Mouse (Mus musculus) liver, embryonic 14.5 days (tissue): ENCODE data around the gene 4930544D05Rik. TPM values are rescaled to one million over a fixed set of nuclear protein-coding genes. Genes with fewer than 3 reads are reported as not detected.

Source experiments
- ATAC-seq: fragments of 200-750 bp; cut with Nextera tagmentation; 2 replicates; pipeline ENCODE4 v1.8.0; 2017; ENCODE audit warnings: moderate number of reproducible peaks, mild to moderate bottlenecking, moderate library complexity; ENCODE audit not compliant: insufficient read depth
- DNase-seq, 3 experiments: peaks; one replicate each; pipeline ENCODE4 v3.0.0-alpha.2; 2012 to 2013; ENCODE audit warnings: low read depth in 3 of 3, low spot score in 3 of 3
- H3K27ac ChIP-seq: fragments of 300-500 bp; sonication (generic); 2 replicates; pipeline ENCODE4 v1.5.1; 2014; ENCODE audit warnings: moderate library complexity, mild to moderate bottlenecking, control low read depth, inconsistent platforms
- H3K27me3 ChIP-seq: fragments of 300-500 bp; sonication (generic); 2 replicates; pipeline ENCODE4 v1.6.1; 2014; ENCODE audit warnings: mild to moderate bottlenecking, low read length, moderate library complexity; ENCODE audit not compliant: control insufficient read depth, insufficient read depth
- H3K36me3 ChIP-seq: fragments of 300-500 bp; sonication (generic); replicated peaks from 2 replicates; pipeline ENCODE4 v1.6.1; 2014; ENCODE audit warnings: low read depth; ENCODE audit not compliant: control insufficient read depth, insufficient read depth
- H3K4me1 ChIP-seq, 2 experiments: fragments of 200-500 bp in 1 of 2; fragments of 300-500 bp in 1 of 2; sonication (generic) in 1 of 2; replicated peaks; 2 replicates each; pipeline ENCODE4 v1.6.1; 2012 to 2014; ENCODE audit warnings: antibody characterized with exemption in 1 of 2, inconsistent platforms in 1 of 2, low read length in 1 of 2; ENCODE audit not compliant: control insufficient read depth in 2 of 2, insufficient read depth in 2 of 2
- H3K4me2 ChIP-seq: fragments of 300-500 bp; sonication (generic); 2 replicates; pipeline ENCODE4 v1.6.1; 2014; ENCODE audit warnings: low read depth, mild to moderate bottlenecking, control low read depth, moderate library complexity
- H3K4me3 ChIP-seq, 2 experiments: fragments of 200-500 bp in 1 of 2; fragments of 300-500 bp in 1 of 2; sonication (generic) in 1 of 2; 2 replicates each; pipeline ENCODE4 v1.5.1; 2012 to 2014; ENCODE audit warnings: low read depth in 2 of 2, low read length in 2 of 2, mild to moderate bottlenecking in 2 of 2, control low read depth in 1 of 2, inconsistent platforms in 1 of 2, moderate library complexity in 1 of 2; ENCODE audit not compliant: insufficient read depth in 1 of 2
- H3K9ac ChIP-seq: fragments of 300-500 bp; sonication (generic); replicated peaks from 2 replicates; pipeline ENCODE4 v1.6.1; 2014; ENCODE audit warnings: mild to moderate bottlenecking, control low read depth, moderate library complexity
- H3K9me3 ChIP-seq: fragments of 300-500 bp; sonication (generic); 2 replicates; pipeline ENCODE4 v1.6.1; 2016; ENCODE audit warnings: low read length, mixed read lengths; ENCODE audit not compliant: control insufficient read depth
- CTCF ChIP-seq: IDR thresholded peaks from 2 replicates; pipeline ENCODE4 v1.5.1; 2016; ENCODE audit warnings: antibody characterized with exemption, low read depth, control low read depth
- EP300 ChIP-seq: IDR thresholded peaks from 2 replicates; pipeline ENCODE4 v1.6.1; 2016; ENCODE audit warnings: antibody characterized with exemption, low read depth
- WGBS: fragments of 180-500 bp; shearing (Covaris S2); extraction: QIAGEN DNeasy Blood & Tissue Kit; methylation state at CpG from one replicate; pipeline ENCODE4 v1.1.7; 2014; ENCODE audit not compliant: insufficient replicate concordance; 5-methylcytosine and 5-hydroxymethylcytosine counted together
- polyA plus RNA-seq, 2 experiments: library from polyadenylated mRNA; depleted of rRNA in 1 of 2; stranded (reverse) in 1 of 2; unstranded in 1 of 2; fragments of >200 nt; fragmentation: Nextera tagmentation in 1 of 2; extraction: Ambion mirVana in 1 of 2; gene quantifications; 2 replicates each; pipeline versions ENCODE4 v1.2.1 to v1.2.3; 2012 to 2014

Gene 4930544D05Rik
- polyA plus RNA-seq, 2 experiments = not detected

GRCm38 (mm10) chr11:70628431-70628830 lies 12.8 kb downstream of the 4930544D05Rik start:
- Histone ChIP-seq H3K27ac (no peak overlapping the region), H3K9ac (no peak overlapping the region), H3K4me2 (no peak overlapping the region), H3K4me3 (no peak overlapping the region), H3K36me3 (no peaks in the 10 kb centered on the region), H3K9me3 (no peaks in the 10 kb centered on the region), H3K4me1 (peaks cover 3 to 4% of the 10 kb centered on the region in 2 experiments; a peak in 2 of 4 replicates), H3K27me3 (no peaks in the 10 kb centered on the region)
- whole genome bisulfite sequencing = 44% methylated on average over 2 of the region's 2 CpGs
- no peak for DNase-seq
- no peak for TF ChIP-seq CTCF
- no peak for TF ChIP-seq EP300
- no peak for ATAC-seq

- WGBS = 32% methylated on average over 5 of the region's 5 CpGs
- Histone ChIP-seq H3K4me3 (no peak overlapping the region), H3K4me2 (no peak overlapping the region), H3K9ac (no peak overlapping the region), H3K27ac (no peak overlapping the region), H3K9me3 (no peaks in the 10 kb centered on the region), H3K4me1 (peaks cover 3 to 4% of the 10 kb centered on the region in 2 experiments; a peak in 2 of 4 replicates), H3K27me3 (no peaks in the 10 kb centered on the region), H3K36me3 (no peaks in the 10 kb centered on the region)
- no peak for ATAC-seq
- TF ChIP-seq EP300 (no peak), CTCF (peak; percentile 62)
- DNase-seq = no peak
Measured at GRCm38 (mm10) chr11:70629557-70629956, 13.9 kb downstream of the 4930544D05Rik start.

GRCm38 (mm10) chr11:70630129-70630528 lies 14.5 kb downstream of the 4930544D05Rik start:
- Histone ChIP-seq H3K36me3 (no peaks in the 10 kb centered on the region), H3K4me1 (peaks cover 3 to 4% of the 10 kb centered on the region in 2 experiments; a peak in 2 of 4 replicates), H3K9me3 (no peaks in the 10 kb centered on the region), H3K27me3 (no peaks in the 10 kb centered on the region), H3K9ac (peak overlapping the region; percentile 9; the same call in 1 of the 2 replicates), H3K4me3 (no peak overlapping the region), H3K4me2 (peak overlapping the region; percentile 13; the same call in 1 of the 2 replicates), H3K27ac (no peak overlapping the region)
- 29% methylated on average over 7 of the region's 7 CpGs for WGBS
- ATAC-seq (no peak), DNase-seq (no peak)
- TF ChIP-seq EP300 = no peak
- TF ChIP-seq CTCF = no peak

- no peak overlapping the region for H3K9ac ChIP-seq
- no peak overlapping the region for H3K4me2 ChIP-seq
- H3K27ac ChIP-seq = no peak overlapping the region
- 68% methylated on average over 4 of the region's 4 CpGs for WGBS
- no peaks in the 10 kb centered on the region for H3K9me3 ChIP-seq
- H3K4me3 ChIP-seq = no peak overlapping the region
- ATAC-seq = no peak
- no peaks in the 10 kb centered on the region for H3K36me3 ChIP-seq
- no peak for DNase-seq
- H3K4me1 ChIP-seq = peaks cover 30 to 35% of the 10 kb centered on the region in 2 experiments
- no peaks in the 10 kb centered on the region for H3K27me3 ChIP-seq
- TF ChIP-seq CTCF (no peak), EP300 (no peak)
Measured at GRCm38 (mm10) chr11:70635601-70636000, 20.0 kb downstream of the 4930544D05Rik start.

- no peaks in the 10 kb centered on the region for H3K9me3 ChIP-seq
- no peak overlapping the region for H3K4me3 ChIP-seq
- ATAC-seq (no peak), DNase-seq (no peak)
- WGBS = 70% methylated on average over 1 of the region's 1 CpGs
- no peak for TF ChIP-seq EP300
- no peak for TF ChIP-seq CTCF
- no peaks in the 10 kb centered on the region for H3K27me3 ChIP-seq
- H3K4me1 ChIP-seq = peaks cover 30 to 35% of the 10 kb centered on the region in 2 experiments
- H3K27ac ChIP-seq = peak overlapping the region; percentile 93
- no peak overlapping the region for H3K9ac ChIP-seq
- H3K4me2 ChIP-seq = no peak overlapping the region
- no peaks in the 10 kb centered on the region for H3K36me3 ChIP-seq
Measured at GRCm38 (mm10) chr11:70637764-70638163, 22.1 kb downstream of the 4930544D05Rik start.
